Mouse (Mus musculus) lung, adult 18-20 months (tissue): Measurements from ENCODE around the gene Ttc28.

ENCODE experiments used
- DNase-seq, 2 experiments: peaks; one replicate each; pipeline ENCODE4 v3.0.0; 2022; ENCODE audit warnings: mixed read lengths in 2 of 2

Gene Ttc28

GRCm38 (mm10) chr5:110967483-110968055, 88.0 kb downstream of the Ttc28 start:
- no peak for DNase-seq

- no peak for DNase-seq
Measured at GRCm38 (mm10) chr5:110968566-110968965, 89.0 kb downstream of the Ttc28 start.

- peak; percentile 24 to 42 for DNase-seq
Measured at GRCm38 (mm10) chr5:110970162-110970780, 90.7 kb downstream of the Ttc28 start.

- DNase-seq = no peak
Measured at GRCm38 (mm10) chr5:110976721-110977120, 97.1 kb downstream of the Ttc28 start.

GRCm38 (mm10) chr5:110977796-110978195, 98.2 kb downstream of the Ttc28 start:
- no peak for DNase-seq

GRCm38 (mm10) chr5:110978461-110978860, 98.9 kb downstream of the Ttc28 start:
- DNase-seq = peak; percentile 70 to 77

GRCm38 (mm10) chr5:110979011-110979860, 99.6 kb downstream of the Ttc28 start:
- DNase-seq = peak; percentile 31 to 38

GRCm38 (mm10) chr5:110979861-110980346, 100.3 kb downstream of the Ttc28 start:
- peak; percentile 77 to 86 for DNase-seq

GRCm38 (mm10) chr5:110980576-110980975, 101.0 kb downstream of the Ttc28 start:
- DNase-seq = no peak

- no peak for DNase-seq
Measured at GRCm38 (mm10) chr5:110982436-110982835, 102.8 kb downstream of the Ttc28 start.

- no peak for DNase-seq
Measured at GRCm38 (mm10) chr5:110984136-110984681, 104.6 kb downstream of the Ttc28 start.

- DNase-seq = no peak
Measured at GRCm38 (mm10) chr5:110996835-110997539, 117.4 kb downstream of the Ttc28 start.

- DNase-seq = no peak
Measured at GRCm38 (mm10) chr5:110997692-110998091, 118.1 kb downstream of the Ttc28 start.

GRCm38 (mm10) chr5:110998298-110998697, 118.7 kb downstream of the Ttc28 start:
- no peak for DNase-seq

GRCm38 (mm10) chr5:111000953-111001352, 121.3 kb downstream of the Ttc28 start:
- no peak for DNase-seq

GRCm38 (mm10) chr5:111003220-111003619, 123.6 kb downstream of the Ttc28 start:
- DNase-seq = no peak

- DNase-seq = no peak
Measured at GRCm38 (mm10) chr5:111003750-111004149, 124.1 kb downstream of the Ttc28 start.

GRCm38 (mm10) chr5:111006272-111007135, 126.9 kb downstream of the Ttc28 start:
- DNase-seq = no peak

- no peak for DNase-seq
Measured at GRCm38 (mm10) chr5:111007136-111007500, 127.5 kb downstream of the Ttc28 start.

- no peak for DNase-seq
Measured at GRCm38 (mm10) chr5:111007900-111008299, 128.3 kb downstream of the Ttc28 start.

- no peak for DNase-seq
Measured at GRCm38 (mm10) chr5:111008431-111008830, 128.8 kb downstream of the Ttc28 start.

- DNase-seq = no peak
Measured at GRCm38 (mm10) chr5:111011271-111011670, 131.7 kb downstream of the Ttc28 start.
